Mouse (Mus musculus): Measurements from ENCODE around the gene Abca1.

DNA sequence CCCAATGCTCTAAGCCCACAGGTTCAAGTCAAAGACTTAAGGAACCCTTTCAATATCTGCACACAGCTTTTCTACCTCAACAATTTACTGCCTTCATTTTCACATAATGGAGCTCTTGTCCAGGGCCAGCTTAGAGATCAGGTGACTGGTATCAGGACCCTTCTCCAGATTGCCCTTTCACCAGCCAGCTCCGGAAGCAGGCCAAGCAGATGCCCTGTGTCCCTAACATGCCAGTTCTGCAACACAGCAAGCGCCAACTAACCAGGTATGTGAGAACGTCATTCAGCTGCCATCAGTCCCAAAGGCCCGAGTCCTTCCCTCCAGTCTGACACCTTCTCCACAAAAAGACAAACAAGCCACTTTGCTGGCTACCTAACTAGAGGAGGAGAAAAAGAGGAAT, 6.6 kb downstream of the Abca1 start:
- no peak for TF ChIP-seq POLR2A (IDR thresholded peaks at IDR 0.05; ENCODE audit: extremely low read depth, insufficient read depth, low read length)
- TF ChIP-seq CTCF (IDR thresholded peaks at IDR 0.05; ENCODE audit: extremely low read depth, insufficient read depth, low read length): no peak

Data from cortical plate, adult 2 months (tissue).